Mouse (Mus musculus) layer of hippocampus, adult 2 months (tissue): Measurements from ENCODE around the gene Klhl4. TPM values are rescaled to one million over a fixed set of nuclear protein-coding genes. Genes with fewer than 3 reads are reported as not detected.
A peak's percentile ranks its signal among the peaks of the same experiment; 100 is the strongest.

Experiments used
- DNase-seq, 2 experiments: peaks; one replicate each; pipeline ENCODE4 v3.0.0; 2022; ENCODE audit warnings: low spot score in 2 of 2
- H3K27ac ChIP-seq: fragments of 200-600 bp; 2 replicates; pipeline ENCODE4 v1.8.1; 2022
- H3K4me3 ChIP-seq: fragments of 200-600 bp; 2 replicates; pipeline ENCODE4 v1.8.1; 2022; ENCODE audit warnings: mild to moderate bottlenecking
- CTCF ChIP-seq: fragments of 200-600 bp; conservative IDR thresholded peaks from 2 replicates; pipeline ENCODE4 v1.8.1; 2022; ENCODE audit warnings: antibody characterized with exemption, mild to moderate bottlenecking, moderate library complexity
- long read RNA-seq, 2 experiments: library from polyadenylated mRNA; stranded (forward); transcript quantifications; one replicate each; pipeline ENCODE4 v2.0.0; 2021; ENCODE audit warnings: borderline mapping rate in 2 of 2
- total RNA-seq, 2 experiments: library from RNA; stranded (reverse); gene quantifications; 2 replicates each; pipeline ENCODE4 v1.2.3; 2021

The Klhl4 gene
- 1 to 10 TPM; 5.4 to 5.6 TPM for total RNA-seq
- long read RNA-seq, experiment 1, partial matches to known transcripts = 1 of 6 reads
- long read RNA-seq, experiment 1, other reads (novel, unspliced or antisense) = 0 of 6 reads
- long read RNA-seq, experiment 2, transcript Klhl4-201 (11 exons, 3,584 nt) = minor isoform, 5 of 12 reads
- long read RNA-seq, experiment 2, transcript Klhl4-202 (11 exons, 3,566 nt) = major isoform, 6 of 12 reads
- long read RNA-seq, experiment 2, partial matches to known transcripts = 1 of 12 reads
- long read RNA-seq, experiment 2, other reads (novel, unspliced or antisense) = 0 of 12 reads

GRCm38 (mm10) chrX:114473782-114474731 lies at the start of gene Klhl4:
Gene Klhl4 (plus strand): TSS chrX:114474333.
- Histone ChIP-seq H3K4me3 (peak within 1 kb of the TSS; percentile 53), H3K27ac (peak within 1 kb of the TSS; percentile 62; the same call in 1 of the 2 replicates)
- peak in 1 of 2 experiments; percentile 11 for DNase-seq
- TF ChIP-seq CTCF = no peak

GRCm38 (mm10) chrX:114484153-114484552 lies 10.0 kb downstream of the Klhl4 start:
- DNase-seq = no peak
- Histone ChIP-seq H3K4me3 (no peak overlapping the region), H3K27ac (no peak overlapping the region)
- TF ChIP-seq CTCF = no peak

DNA sequence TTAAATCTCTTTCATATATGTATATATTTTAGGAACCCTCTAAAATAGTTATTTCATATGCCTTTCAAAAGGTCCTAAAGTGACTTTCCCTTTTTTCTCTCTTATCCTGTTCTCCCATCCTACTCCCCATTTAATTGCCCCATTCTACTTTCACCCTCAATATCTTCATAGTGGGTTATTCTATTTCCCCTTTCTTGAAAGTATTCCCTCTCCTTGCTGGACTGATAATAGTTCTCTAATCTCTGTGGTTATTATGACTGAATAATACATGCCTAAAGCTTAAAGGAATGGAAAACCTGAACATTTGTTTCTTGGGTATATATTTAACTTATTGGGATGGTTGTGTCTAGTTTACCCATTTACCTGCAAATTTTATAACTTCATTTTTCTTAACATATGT lies 12.6 kb downstream of the Klhl4 start:
- Histone ChIP-seq H3K27ac (no peak overlapping the region), H3K4me3 (no peak overlapping the region)
- no peak for TF ChIP-seq CTCF
- no peak for DNase-seq

DNA sequence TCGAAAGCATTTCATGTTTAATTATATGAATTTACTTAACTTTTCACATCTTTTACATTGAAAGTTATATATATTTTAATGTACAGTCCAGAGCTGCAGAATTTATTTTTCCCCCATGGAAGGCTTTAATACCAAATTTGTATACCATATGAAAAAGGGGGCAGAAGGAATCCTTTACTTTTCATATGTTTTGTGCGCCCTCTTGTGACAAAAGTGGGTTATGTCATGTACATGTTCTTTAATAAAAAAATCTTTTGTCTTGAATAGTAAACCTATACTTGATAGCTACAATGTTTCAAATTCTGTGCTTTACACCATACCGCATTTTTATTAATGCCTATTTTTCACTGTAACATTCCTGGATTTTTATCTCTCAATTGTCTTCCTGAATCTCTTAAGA lies 84.0 kb downstream of the Klhl4 start:
- Histone ChIP-seq H3K27ac (no peak overlapping the region), H3K4me3 (no peak overlapping the region)
- TF ChIP-seq CTCF = peak; percentile 78
- peak in 1 of 2 experiments; percentile 10 for DNase-seq

GRCm38 (mm10) chrX:114582311-114582710 lies 108.2 kb downstream of the Klhl4 start:
- Histone ChIP-seq H3K27ac (no peak overlapping the region), H3K4me3 (no peak overlapping the region)
- DNase-seq = peak in 1 of 2 experiments; percentile 13
- TF ChIP-seq CTCF = peak; percentile 73
